Mouse (Mus musculus) retina, embryonic 14.5 days (tissue): ENCODE measurements around the gene Usp17le.
"Not testable (repeated sequence)": the region's sequence is repeated elsewhere in the genome, so short reads cannot be mapped to it uniquely, and the experiment has no call there.

Source experiments
- DNase-seq: peaks from one replicate; pipeline ENCODE4 v3.0.0-alpha.2; 2015; ENCODE audit warnings: low spot score

Gene Usp17le

GRCm38 (mm10) chr7:104777370-104777769 lies at the start of gene Usp17le:
TSS of gene Usp17le (minus strand) at chr7:104777470.
- not testable (repeated sequence) for DNase-seq

GRCm38 (mm10) chr7:104810335-104810734 lies 33.1 kb upstream of the Usp17le start:
- not testable (repeated sequence) for DNase-seq

GRCm38 (mm10) chr7:104790796-104791195 lies 13.5 kb upstream of the Usp17le start:
- no peak for DNase-seq
